Comparison of ENCODE assay signal across 8 mouse cellular contexts in genomic region chr2:117018917-117019538, GRCm38 (mm10).
A peak's percentile ranks its signal among the peaks of the same experiment; 100 is the strongest.
DNase-seq lines count a peak whose midpoint lies in the region; ATAC-seq and TF ChIP-seq lines count a peak whose summit lies in the region.

No protein-coding gene starts in this region.

- H3K9me3 ChIP-seq in stomach, embryonic 15.5 days: no peaks in the 10 kb centered on the region

- peak; percentile 99 for ATAC-seq in granulocyte monocyte progenitor cell, adult 5-6 weeks (replicated peaks; ENCODE audit: poor library complexity, severe bottlenecking)
- ATAC-seq in stomach, embryonic 15.5 days (ENCODE audit: insufficient read depth, low FRiP score, low read depth): peak; percentile 63; the same call in 1 of the 2 replicates

- H3K9ac ChIP-seq in stomach, embryonic 15.5 days: no peak overlapping the region

- 16% methylated on average over 6 of the region's 6 CpGs for WGBS in thymus, adult 2 months
- WGBS in stomach, embryonic 15.5 days: 24% methylated on average over 6 of the region's 6 CpGs

- no peak overlapping the region for H3K4me2 ChIP-seq in stomach, embryonic 15.5 days

- no peak overlapping the region for H3K27ac ChIP-seq in thymus, adult 2 months (ENCODE audit: control insufficient read depth, insufficient read depth, low read length)
- H3K27ac ChIP-seq in stomach, embryonic 15.5 days: peak overlapping the region; percentile 68

- peak; percentile 1 for DNase-seq in thymus, adult 2 months
- no peak for DNase-seq in thymus, postnatal 25 days
- peak; percentile 31 for DNase-seq in c-Kit-positive CD71-negative TER-119-negative erythroid progenitor cells, embryonic 14.5 days (ENCODE audit: low read depth)
- peak; percentile 80 to 86 for DNase-seq in kidney, postnatal 4 days
- peak; percentile 70 to 88 for DNase-seq in lung, postnatal 4 days
- DNase-seq in cerebellum, adult 11 months: no peak

- no peak overlapping the region for H3K4me3 ChIP-seq in thymus, adult 2 months (ENCODE audit: control insufficient read depth, insufficient read depth, low read length)
- no peak overlapping the region for H3K4me3 ChIP-seq in stomach, embryonic 15.5 days (replicated peaks)

- peaks cover 2% of the 10 kb centered on the region; the same call in 1 of the 2 replicates for H3K4me1 ChIP-seq in thymus, adult 2 months (replicated peaks; ENCODE audit: control insufficient read depth, insufficient read depth, low read length)
- H3K4me1 ChIP-seq in stomach, embryonic 15.5 days: peaks cover 13% of the 10 kb centered on the region; the same call in 1 of the 2 replicates

- H3K27me3 ChIP-seq in thymus, adult 2 months (ENCODE audit: control insufficient read depth, insufficient read depth, low read length): no peaks in the 10 kb centered on the region
- no peaks in the 10 kb centered on the region for H3K27me3 ChIP-seq in stomach, embryonic 15.5 days (replicated peaks)

- TF ChIP-seq POLR2A in thymus, adult 2 months (IDR thresholded peaks at IDR 0.05; ENCODE audit: control insufficient read depth, extremely low read depth, insufficient read depth, low read length, poor library complexity): no peak

- H3K36me3 ChIP-seq in thymus, adult 2 months (ENCODE audit: control insufficient read depth, insufficient read depth, low read length): no peaks in the 10 kb centered on the region
- H3K36me3 ChIP-seq in stomach, embryonic 15.5 days: no peaks in the 10 kb centered on the region

- no peak for TF ChIP-seq CTCF in thymus, adult 2 months (IDR thresholded peaks at IDR 0.05; ENCODE audit: borderline replicate concordance, control insufficient read depth, extremely low read depth, insufficient read depth, low read length, poor library complexity)

Comparison
In these comparisons a context has a peak if more than half of its experiments do, and no peak if none do; other contexts are left out.
1. DNase-seq: peak in thymus, adult 2 months (single experiment), c-Kit-positive CD71-negative TER-119-negative erythroid progenitor cells, embryonic 14.5 days (single experiment), kidney, postnatal 4 days (2 of 2) and lung, postnatal 4 days (2 of 2); none in thymus, postnatal 25 days (single experiment) and cerebellum, adult 11 months (single experiment).